Mouse (Mus musculus): ENCODE measurements at regions not wholly inside any gene's neighbourhood (a gene's known extent, or its start where the extent isn't known, plus 50 kb on each side); places are given as distances from the start of the nearest gene placed in this dataset.

GRCm38 (mm10) chr9:43930037-43930404 is 113.2 kb upstream of the Thy1 start:
- DNase-seq (ENCODE audit: low spot score in 2 of 2): no peak

GRCm38 (mm10) chr9:43930476-43930875 is 112.7 kb upstream of the Thy1 start:
- no peak for DNase-seq (ENCODE audit: low spot score in 2 of 2)

- peak; percentile 43 to 51 for DNase-seq (ENCODE audit: low spot score in 2 of 2)
Observed at GRCm38 (mm10) chr9:43934012-43934690, 109.0 kb upstream of the Thy1 start.

- no peak for DNase-seq (ENCODE audit: low spot score in 2 of 2)
Observed at GRCm38 (mm10) chr9:43934691-43935064, 108.5 kb upstream of the Thy1 start.

- no peak for DNase-seq (ENCODE audit: low spot score in 2 of 2)
Observed at GRCm38 (mm10) chr9:43939336-43939735, 103.8 kb upstream of the Thy1 start.

- no peak for DNase-seq (ENCODE audit: low spot score in 2 of 2)
Observed at GRCm38 (mm10) chr9:43942147-43942546, 101.0 kb upstream of the Thy1 start.

DNA sequence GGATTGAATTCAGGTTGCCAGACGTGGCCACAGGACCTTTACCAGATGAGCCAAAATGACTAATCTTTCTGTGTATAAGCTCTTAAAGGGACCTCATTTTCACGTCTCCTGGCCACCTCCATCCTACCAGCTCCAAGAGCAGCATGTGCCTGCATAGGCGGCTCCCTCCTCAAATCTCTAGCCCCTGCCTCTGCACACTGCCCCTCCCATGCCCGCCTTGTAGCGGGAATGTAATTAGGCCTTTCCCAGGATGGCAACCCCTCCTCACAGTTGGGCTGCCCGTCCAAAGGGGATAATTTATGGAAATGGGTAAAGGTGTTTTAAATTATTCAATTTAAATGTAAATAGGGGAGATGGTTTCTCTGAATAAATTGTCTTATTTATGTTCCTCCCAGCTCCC is 99.7 kb upstream of the Thy1 start:
- no peak for DNase-seq (ENCODE audit: low spot score in 2 of 2)

DNA sequence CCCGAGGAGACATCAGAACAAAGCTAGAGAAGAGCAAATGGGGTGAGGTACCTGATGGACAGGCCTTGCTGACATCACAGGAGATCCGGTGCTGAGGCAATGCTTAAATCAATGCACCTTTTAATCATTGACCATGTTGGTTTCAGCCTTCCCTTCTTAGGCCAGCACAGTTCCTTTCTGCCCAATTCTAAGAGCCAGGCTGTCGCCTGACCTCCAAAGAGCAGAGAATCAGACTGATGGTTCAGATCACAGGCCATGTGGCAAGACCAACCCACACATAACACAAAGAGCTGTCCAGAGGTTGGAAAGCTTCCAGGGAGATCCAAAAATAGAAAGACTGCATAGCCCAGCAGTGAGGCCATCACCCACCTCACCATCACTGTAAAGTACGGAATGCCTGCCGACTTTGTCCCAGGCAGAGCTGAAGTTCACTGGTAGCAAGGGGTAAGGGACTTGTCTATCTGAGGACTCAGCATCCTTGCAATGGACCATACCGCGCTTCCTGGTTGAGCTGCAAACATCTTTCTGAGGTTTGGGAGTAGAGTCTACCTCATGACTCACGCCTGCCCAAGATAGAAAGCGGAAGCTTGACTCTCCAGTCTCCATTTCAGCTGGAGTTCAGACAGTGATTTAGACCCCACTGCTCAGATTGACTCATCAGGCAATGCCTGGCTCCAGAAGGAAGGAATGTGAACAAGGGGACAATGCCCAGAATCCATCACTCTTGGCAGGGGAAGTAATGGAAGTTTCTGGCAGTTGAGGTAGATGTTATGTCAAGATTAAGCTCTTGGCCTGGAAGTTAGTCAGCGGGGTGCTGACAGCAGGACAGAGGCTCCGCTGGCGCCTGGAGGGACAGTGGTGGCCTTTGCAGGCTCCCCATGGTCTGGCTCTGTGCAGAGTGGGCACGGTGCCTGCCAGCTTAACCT is 98.1 kb upstream of the Thy1 start:
- DNase-seq (ENCODE audit: low spot score in 2 of 2): no peak

- no peak for DNase-seq (ENCODE audit: low spot score in 2 of 2)
Observed at GRCm38 (mm10) chr9:43945997-43946649, 97.1 kb upstream of the Thy1 start.

DNA sequence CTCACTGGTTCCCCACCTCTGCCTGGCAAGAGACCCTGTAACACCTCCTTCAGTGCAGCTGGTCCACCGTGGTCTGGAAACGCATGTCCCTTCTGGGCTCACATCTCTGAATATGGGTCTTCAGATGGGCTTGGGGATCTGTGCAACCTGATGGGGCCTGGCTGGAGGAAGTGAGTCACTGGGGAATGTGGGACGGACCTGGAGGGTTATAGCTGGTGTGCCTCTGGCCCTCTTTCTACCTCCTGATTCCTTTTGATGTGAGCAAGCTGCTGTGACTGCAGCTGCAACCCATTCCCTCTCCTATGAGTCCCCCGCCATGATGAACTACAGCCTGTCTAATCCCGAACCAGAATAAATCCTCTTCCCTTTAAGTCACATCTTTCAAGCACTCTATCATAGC is 96.1 kb upstream of the Thy1 start:
- DNase-seq (ENCODE audit: low spot score in 2 of 2): no peak

- DNase-seq (ENCODE audit: low spot score in 2 of 2): no peak
Observed at GRCm38 (mm10) chr9:43947490-43948150, 95.6 kb upstream of the Thy1 start.

DNA sequence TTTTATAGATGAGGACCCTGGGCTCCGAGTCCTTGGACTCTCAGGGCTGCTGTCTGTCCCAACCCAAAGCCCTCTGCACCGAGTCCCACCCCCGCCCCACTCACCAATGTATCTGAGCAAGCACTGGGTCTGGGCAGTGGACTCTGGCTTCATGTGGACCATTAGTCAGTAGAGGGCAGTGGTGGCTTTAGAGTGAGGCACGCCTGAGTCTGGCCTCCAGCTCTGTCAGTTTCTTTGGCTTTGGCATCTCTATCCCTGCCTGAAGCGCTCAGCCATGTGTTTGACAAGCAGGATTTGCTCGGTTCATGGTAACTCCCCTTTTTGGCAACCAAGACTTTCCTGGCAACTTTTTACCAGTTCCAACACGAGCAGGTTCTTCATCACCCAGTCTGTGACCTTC is 90.1 kb upstream of the Thy1 start:
- DNase-seq (ENCODE audit: low spot score in 2 of 2): no peak

GRCm38 (mm10) chr9:43959541-43959940 is 83.6 kb upstream of the Thy1 start:
- peak in 1 of 2 experiments; percentile 40 for DNase-seq (ENCODE audit: low spot score in 2 of 2)

DNA sequence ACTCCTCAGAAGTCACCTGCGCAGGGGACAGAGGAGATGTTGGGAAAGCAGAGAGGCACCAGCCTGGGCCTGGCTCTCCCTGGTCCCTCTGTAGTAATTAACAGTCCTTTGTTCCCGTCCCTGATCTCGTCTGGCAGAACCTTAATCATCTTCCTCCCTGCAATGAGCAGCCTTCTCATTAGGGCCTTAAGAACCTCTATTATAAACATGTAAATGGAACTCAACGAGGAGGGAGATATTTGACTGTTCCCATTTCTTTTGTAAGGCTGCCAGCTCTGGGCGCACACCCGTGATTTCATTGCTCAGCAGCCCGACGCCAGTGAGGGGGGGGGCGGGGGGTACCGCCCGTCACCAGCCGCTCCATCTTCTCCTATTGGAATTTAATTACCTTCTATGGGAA is 81.8 kb upstream of the Thy1 start:
- DNase-seq (ENCODE audit: low spot score in 2 of 2): peak; percentile 67 to 68

GRCm38 (mm10) chr9:43965171-43965570 is 78.0 kb upstream of the Thy1 start:
- DNase-seq (ENCODE audit: low spot score in 2 of 2): no peak

DNA sequence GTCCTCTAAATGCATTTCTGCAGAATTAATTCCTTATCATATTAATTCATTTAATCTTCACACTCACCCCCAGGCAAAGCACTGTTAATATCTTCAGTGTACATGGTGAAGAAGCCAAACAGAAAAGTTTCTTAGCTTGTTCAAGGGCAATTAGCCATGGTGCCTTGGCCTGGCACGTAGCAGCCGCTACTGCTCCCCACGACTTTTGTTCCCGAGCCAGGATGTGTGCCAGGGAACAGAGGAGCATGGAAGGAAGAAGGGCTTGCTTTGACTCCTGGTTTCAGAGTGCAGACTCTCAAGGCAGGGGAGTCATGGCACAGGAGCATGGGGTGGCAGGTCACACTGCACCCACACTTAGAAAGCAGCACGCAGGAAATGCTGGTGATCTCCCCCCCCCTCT is 77.4 kb upstream of the Thy1 start:
- DNase-seq (ENCODE audit: low spot score in 2 of 2): no peak

DNA sequence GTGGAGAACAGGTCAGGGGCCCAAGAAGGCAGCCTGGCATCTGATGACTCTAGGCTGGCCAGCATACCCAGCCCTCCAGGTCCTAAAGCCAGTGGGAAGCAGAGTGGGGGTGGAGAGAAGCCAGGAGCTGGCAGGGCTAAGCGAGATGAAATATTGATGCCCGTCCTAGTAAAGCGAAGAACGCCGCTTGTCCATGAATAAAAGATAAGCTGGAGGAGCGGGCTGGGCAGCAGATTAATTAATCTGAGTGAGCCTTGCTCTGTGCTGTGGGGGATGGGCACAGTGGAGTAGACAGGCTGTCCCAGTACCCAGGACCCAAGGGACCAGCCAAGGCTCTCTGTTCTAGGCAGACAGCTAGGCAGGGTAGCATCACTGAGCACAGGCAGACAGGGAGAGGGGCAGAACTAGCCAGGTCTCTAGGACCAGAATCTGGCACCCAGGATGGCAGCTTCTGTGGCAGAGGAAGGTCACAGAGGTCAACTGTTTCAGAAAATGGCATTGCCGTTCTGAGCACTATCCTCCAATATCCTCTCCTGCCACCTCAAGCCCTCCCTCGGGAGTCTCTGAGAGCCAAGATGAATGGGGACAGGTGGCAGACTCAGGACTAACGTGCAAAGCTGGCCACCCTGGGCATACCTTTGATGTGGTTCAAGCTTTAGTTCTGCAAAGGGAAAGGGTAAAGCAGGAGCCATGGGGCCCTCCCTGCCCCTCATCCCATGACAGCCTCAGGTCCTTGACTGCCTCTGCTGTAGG is 73.0 kb upstream of the Thy1 start:
- peak; percentile 45 to 54 for DNase-seq (ENCODE audit: low spot score in 2 of 2)

- DNase-seq (ENCODE audit: low spot score in 2 of 2): no peak
Observed at GRCm38 (mm10) chr9:43970858-43971257, 72.3 kb upstream of the Thy1 start.

DNA sequence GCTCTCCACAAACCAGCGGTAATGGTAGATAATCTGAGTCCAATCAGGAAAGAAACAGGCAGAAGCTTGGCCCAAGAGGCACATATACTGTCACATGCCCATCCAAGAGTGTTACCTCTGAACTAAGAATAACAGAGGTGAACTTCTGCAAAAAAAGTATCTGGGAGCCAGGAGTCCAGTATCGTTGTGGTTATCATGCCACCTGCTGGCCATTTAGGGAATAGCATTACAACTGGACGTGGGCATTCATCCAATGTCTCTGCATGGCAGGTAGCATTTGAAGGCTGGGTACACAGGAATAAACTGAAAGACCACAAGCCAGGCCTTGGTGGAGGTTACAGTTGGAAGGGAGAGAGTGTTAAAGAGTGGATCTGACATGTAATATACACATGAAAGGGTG is 70.9 kb upstream of the Thy1 start:
- DNase-seq (ENCODE audit: low spot score in 2 of 2): peak; percentile 77

GRCm38 (mm10) chr9:43975405-43975804 is 67.8 kb upstream of the Thy1 start:
- DNase-seq (ENCODE audit: low spot score in 2 of 2): no peak

DNA sequence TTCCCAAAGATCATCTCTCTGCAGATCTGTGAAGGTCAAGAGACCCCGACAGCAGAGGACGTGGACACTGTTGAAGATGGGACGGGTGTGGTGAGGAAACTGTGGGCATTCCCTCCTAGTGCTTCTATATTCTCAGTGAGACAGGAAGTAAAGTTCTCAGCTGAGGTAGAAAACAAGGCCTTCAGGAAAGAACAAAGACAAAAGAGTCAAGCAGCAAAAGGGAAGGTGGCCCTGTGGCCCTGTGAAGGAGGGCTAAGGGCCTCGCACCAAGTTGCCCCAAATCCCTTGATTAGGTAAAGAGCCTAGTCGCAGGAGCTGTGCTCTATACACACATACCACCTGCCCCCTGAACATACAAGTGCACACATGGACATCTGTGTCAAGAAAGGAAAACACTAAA is 66.8 kb upstream of the Thy1 start:
- no peak for DNase-seq (ENCODE audit: low spot score in 2 of 2)
